Mouse (Mus musculus) stomach, embryonic 14.5 days (tissue): Measurements from ENCODE around the gene Zc3hav1l. TPM values are rescaled to one million over a fixed set of nuclear protein-coding genes. Genes with fewer than 3 reads are reported as not detected.

Experiments used
- ATAC-seq: fragments of 200-750 bp; cut with Nextera tagmentation; 2 replicates; pipeline ENCODE4 v1.8.0; 2017; ENCODE audit warnings: low read depth, moderate TSS enrichment; ENCODE audit not compliant: insufficient number of reproducible peaks, insufficient read depth, low FRiP score
- H3K27ac ChIP-seq: fragments of 300-500 bp; sonication (generic); 2 replicates; pipeline ENCODE4 v1.5.1; 2014; ENCODE audit warnings: mild to moderate bottlenecking, low read length, moderate library complexity, mixed read lengths
- H3K27me3 ChIP-seq: fragments of 300-500 bp; sonication (generic); 2 replicates; pipeline ENCODE4 v1.6.1; 2014; ENCODE audit warnings: low read length, control low read depth, mixed read lengths; ENCODE audit not compliant: control insufficient read depth, insufficient read depth
- H3K36me3 ChIP-seq: fragments of 300-500 bp; sonication (generic); 2 replicates; pipeline ENCODE4 v1.6.1; 2014; ENCODE audit warnings: mild to moderate bottlenecking, control low read depth, low read length, moderate library complexity, mixed read lengths; ENCODE audit not compliant: control insufficient read depth, insufficient read depth
- H3K4me1 ChIP-seq: fragments of 300-500 bp; sonication (generic); 2 replicates; pipeline ENCODE4 v1.6.1; 2014; ENCODE audit warnings: low read length, control low read depth, mixed read lengths; ENCODE audit not compliant: control insufficient read depth, insufficient read depth
- H3K4me2 ChIP-seq: fragments of 300-500 bp; sonication (generic); replicated peaks from 2 replicates; pipeline ENCODE4 v1.6.1; 2014; ENCODE audit warnings: low read depth, low read length, control low read depth
- H3K4me3 ChIP-seq: fragments of 300-500 bp; sonication (generic); 2 replicates; pipeline ENCODE4 v1.5.1; 2014; ENCODE audit warnings: low read depth, low read length, control low read depth
- H3K9ac ChIP-seq: fragments of 300-500 bp; sonication (generic); replicated peaks from 2 replicates; pipeline ENCODE4 v1.6.1; 2014; ENCODE audit warnings: low read depth, mild to moderate bottlenecking, control low read depth, low read length, moderate library complexity, mixed read lengths
- H3K9me3 ChIP-seq: fragments of 300-500 bp; sonication (generic); 2 replicates; pipeline ENCODE4 v1.6.1; 2016; ENCODE audit warnings: low read depth, low read length, control low read depth; ENCODE audit not compliant: control insufficient read depth
- WGBS: fragments of 180-500 bp; shearing (Covaris S2); extraction: QIAGEN DNeasy Blood & Tissue Kit; methylation state at CpG from one replicate; pipeline ENCODE4 v1.1.7; 2014; 5-methylcytosine and 5-hydroxymethylcytosine counted together
- polyA plus RNA-seq: library from polyadenylated mRNA; unstranded; fragments of >200 nt; fragmentation: Nextera tagmentation; extraction: Ambion mirVana; gene quantifications from 2 replicates; pipeline ENCODE4 v1.2.1, GENCODE M21; 2014

Gene Zc3hav1l
- polyA plus RNA-seq, 1 experiment from 2014 or later: 13.3 TPM

- WGBS: 61% methylated on average over 6 of the region's 6 CpGs
- Histone ChIP-seq H3K27ac (no peak overlapping the region), H3K4me2 (no peak overlapping the region), H3K27me3 (no peaks in the 10 kb centered on the region), H3K36me3 (no peaks in the 10 kb centered on the region), H3K4me3 (no peak overlapping the region), H3K9me3 (no peaks in the 10 kb centered on the region), H3K4me1 (no peaks in the 10 kb centered on the region), H3K9ac (no peak overlapping the region)
- 0 out of 2 replicates have a peak, but pooled peaks have one; percentile 25 for ATAC-seq
Measured at GRCm38 (mm10) chr6:38337951-38338350, 38.9 kb upstream of the Zc3hav1l start.

GRCm38 (mm10) chr6:38337166-38337705, 38.2 kb upstream of the Zc3hav1l start:
- Histone ChIP-seq H3K4me2 (no peak overlapping the region), H3K4me1 (no peaks in the 10 kb centered on the region), H3K4me3 (no peak overlapping the region), H3K9ac (no peak overlapping the region), H3K27ac (no peak overlapping the region), H3K9me3 (no peaks in the 10 kb centered on the region), H3K36me3 (no peaks in the 10 kb centered on the region), H3K27me3 (no peaks in the 10 kb centered on the region)
- no peak for ATAC-seq
- 88% methylated on average over 4 of the region's 4 CpGs for WGBS

- Histone ChIP-seq H3K27ac (no peak overlapping the region), H3K9ac (no peak overlapping the region), H3K9me3 (no peaks in the 10 kb centered on the region), H3K4me2 (no peak overlapping the region), H3K36me3 (no peaks in the 10 kb centered on the region), H3K4me1 (no peaks in the 10 kb centered on the region), H3K4me3 (no peak overlapping the region), H3K27me3 (no peaks in the 10 kb centered on the region)
- WGBS: 61% methylated on average over 6 of the region's 6 CpGs
- no peak for ATAC-seq
Measured at GRCm38 (mm10) chr6:38335264-38335663, 36.2 kb upstream of the Zc3hav1l start.

- no peaks in the 10 kb centered on the region for H3K9me3 ChIP-seq
- ATAC-seq: no peak
- no peak overlapping the region for H3K9ac ChIP-seq
- H3K4me2 ChIP-seq: no peak overlapping the region
- no peak overlapping the region for H3K27ac ChIP-seq
- WGBS: 17% methylated on average over 4 of the region's 4 CpGs
- H3K4me1 ChIP-seq: no peaks in the 10 kb centered on the region
- no peak overlapping the region for H3K4me3 ChIP-seq
- no peaks in the 10 kb centered on the region for H3K27me3 ChIP-seq
- H3K36me3 ChIP-seq: no peaks in the 10 kb centered on the region
Measured at GRCm38 (mm10) chr6:38326596-38326995, 27.5 kb upstream of the Zc3hav1l start.

GRCm38 (mm10) chr6:38320621-38321020, 21.6 kb upstream of the Zc3hav1l start:
- H3K27me3 ChIP-seq: no peaks in the 10 kb centered on the region

GRCm38 (mm10) chr6:38316050-38316449, 17.0 kb upstream of the Zc3hav1l start:
- H3K4me2 ChIP-seq: no peak overlapping the region
- H3K4me1 ChIP-seq: no peaks in the 10 kb centered on the region
- no peak overlapping the region for H3K27ac ChIP-seq
- no peaks in the 10 kb centered on the region for H3K27me3 ChIP-seq
- 86% methylated on average over 4 of the region's 4 CpGs for WGBS
- no peaks in the 10 kb centered on the region for H3K9me3 ChIP-seq
- no peak overlapping the region for H3K4me3 ChIP-seq
- H3K9ac ChIP-seq: no peak overlapping the region
- no peaks in the 10 kb centered on the region for H3K36me3 ChIP-seq
- ATAC-seq: no peak

More at GRCm38 (mm10) chr6:38320621-38321020, 21.6 kb upstream of the Zc3hav1l start:
- Histone ChIP-seq H3K4me1 (no peaks in the 10 kb centered on the region), H3K4me2 (no peak overlapping the region), H3K9ac (no peak overlapping the region), H3K36me3 (no peaks in the 10 kb centered on the region), H3K9me3 (no peaks in the 10 kb centered on the region), H3K4me3 (no peak overlapping the region), H3K27ac (no peak overlapping the region)
- no peak for ATAC-seq
- WGBS: 93% methylated on average over 9 of the region's 9 CpGs

GRCm38 (mm10) chr6:38309741-38310140, 10.7 kb upstream of the Zc3hav1l start:
- H3K9ac ChIP-seq: no peak overlapping the region
- no peaks in the 10 kb centered on the region for H3K36me3 ChIP-seq

GRCm38 (mm10) chr6:38304981-38305380, 5.9 kb upstream of the Zc3hav1l start:
- WGBS: 73% methylated on average over 3 of the region's 3 CpGs
- no peaks in the 10 kb centered on the region for H3K27me3 ChIP-seq
- H3K36me3 ChIP-seq: no peaks in the 10 kb centered on the region
- no peak for ATAC-seq
- no peak overlapping the region for H3K4me3 ChIP-seq
- no peak overlapping the region for H3K4me2 ChIP-seq
- no peaks in the 10 kb centered on the region for H3K4me1 ChIP-seq
- H3K27ac ChIP-seq: no peak overlapping the region
- no peak overlapping the region for H3K9ac ChIP-seq
- no peaks in the 10 kb centered on the region for H3K9me3 ChIP-seq

More at GRCm38 (mm10) chr6:38309741-38310140, 10.7 kb upstream of the Zc3hav1l start:
- Histone ChIP-seq H3K4me3 (no peak overlapping the region), H3K4me1 (no peaks in the 10 kb centered on the region), H3K4me2 (no peak overlapping the region), H3K27me3 (no peaks in the 10 kb centered on the region), H3K27ac (no peak overlapping the region), H3K9me3 (no peaks in the 10 kb centered on the region)
- no peak for ATAC-seq

- Histone ChIP-seq H3K9ac (peak overlapping the region; percentile 95), H3K27me3 (no peaks in the 10 kb centered on the region), H3K36me3 (peaks cover 27% of the 10 kb centered on the region), H3K27ac (peak overlapping the region; percentile 97), H3K4me1 (0 out of 2 replicates have a peak, but pooled peaks cover 6% of the 10 kb centered on the region), H3K4me3 (peak overlapping the region; percentile 75), H3K9me3 (no peaks in the 10 kb centered on the region), H3K4me2 (peak overlapping the region; percentile 45)
- ATAC-seq: no peak
- 0% methylated on average over 10 of the region's 10 CpGs for WGBS
Measured at GRCm38 (mm10) chr6:38298246-38298635, 818 bp downstream of the Zc3hav1l start.
